Mouse (Mus musculus) brain, embryonic 14.5 days (tissue): ENCODE measurements around the gene Tmem37.

ENCODE experiments used
- CTCF ChIP-seq: fragments of 200-500 bp; IDR thresholded peaks from 2 replicates; pipeline ENCODE4 v1.5.1; 2012; ENCODE audit warnings: inconsistent platforms, mild to moderate bottlenecking, moderate library complexity, borderline replicate concordance; ENCODE audit not compliant: insufficient read depth, insufficient read length; ENCODE audit errors: extremely low read depth
- POLR2A ChIP-seq: fragments of 200-500 bp; IDR thresholded peaks from 2 replicates; pipeline ENCODE4 v1.6.1; 2012; ENCODE audit warnings: mild to moderate bottlenecking, inconsistent platforms, borderline replicate concordance; ENCODE audit not compliant: poor library complexity, insufficient read depth, insufficient read length, severe bottlenecking; ENCODE audit errors: extremely low read depth

- TF ChIP-seq CTCF, result no peak
- TF ChIP-seq POLR2A, result no peak
Observed at GRCm38 (mm10) chr1:120060687-120061086, 13.2 kb downstream of the Tmem37 start.
